Mouse (Mus musculus): ENCODE measurements at regions not wholly inside any gene's neighbourhood (a gene's known extent, or its start where the extent isn't known, plus 50 kb on each side); places are given as distances from the start of the nearest gene placed in this dataset.

DNA sequence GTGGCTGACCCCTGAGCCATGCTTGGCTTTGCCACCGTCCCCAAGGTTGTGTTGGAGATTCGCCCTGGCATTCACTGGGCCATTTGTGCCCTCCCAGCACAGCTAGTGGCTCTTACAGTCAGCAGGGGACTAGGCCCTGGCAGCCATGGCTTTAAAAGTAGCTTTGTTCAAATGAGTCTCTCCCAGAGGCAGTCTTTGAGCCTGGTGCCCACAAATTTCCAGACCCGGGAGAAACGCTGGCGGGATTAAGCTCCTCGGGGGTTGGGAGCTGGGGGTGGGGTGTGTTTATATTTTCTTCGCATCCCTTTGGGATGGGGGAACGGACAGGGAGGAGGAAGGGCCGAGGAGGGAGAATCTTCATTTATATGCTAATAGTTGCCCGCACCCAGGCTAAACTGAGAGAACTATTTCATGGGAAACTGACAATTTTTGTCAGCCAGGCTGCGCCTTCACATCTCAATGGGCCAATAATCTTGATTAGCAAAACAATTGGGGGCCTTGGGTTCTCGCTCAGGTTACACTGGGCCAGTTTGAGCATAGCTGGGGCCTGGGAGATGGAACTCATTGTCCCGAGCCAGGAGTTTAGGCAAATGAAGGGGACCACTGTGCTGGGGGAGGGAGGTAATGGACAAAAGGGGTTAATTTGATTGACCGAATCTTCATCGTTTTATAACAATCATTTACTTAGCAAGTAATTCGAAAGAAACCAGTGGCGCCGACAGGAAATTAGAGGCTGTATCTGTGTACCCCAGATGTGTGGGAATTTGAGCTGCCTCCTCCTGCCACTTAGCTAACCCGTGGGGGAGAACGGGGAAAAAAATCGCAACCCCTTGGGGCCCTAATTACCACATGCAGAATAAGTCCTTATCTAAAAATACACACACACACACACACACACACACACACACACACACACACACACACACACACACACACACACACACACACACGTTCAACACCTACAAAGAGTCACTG, 227.7 kb upstream of the Sall1 start:
- no peak for TF ChIP-seq POLR2A (IDR thresholded peaks at IDR 0.05; ENCODE audit: low read depth, low read length)
- TF ChIP-seq NRF1 (IDR thresholded peaks at IDR 0.05; ENCODE audit: low read depth, low read length) = no peak
- TF ChIP-seq E2F4 (IDR thresholded peaks at IDR 0.05; ENCODE audit: insufficient replicate concordance, low read depth, low read length) = no peak
- TF ChIP-seq TBP (conservative IDR thresholded peaks at IDR 0.05; ENCODE audit: low read depth, low read length) = no peak
- TF ChIP-seq CTCF (conservative IDR thresholded peaks at IDR 0.05 in 1 of 2, IDR thresholded peaks at IDR 0.05 in 1 of 2; ENCODE audit: low read depth in 2 of 2, low read length in 2 of 2) = no peak
